Comparison of ENCODE assay signal across 17 mouse cellular contexts in genomic region chr2:77151255-77151654, GRCm38 (mm10).
"Had no signal": no experiment of that assay in that cellular context is flagged by ENCODE, and none has a peak within 500 bp of the region (broad histone marks: within the 10 kb centered on the region; RNA-seq: fewer than 3 reads in every experiment).

No protein-coding gene starts in this region.

- H3K9me3 ChIP-seq: liver, embryonic 13.5 days; liver, embryonic 15.5 days; lung, embryonic 15.5 days; megakaryocyte, embryonic 14.5 days; neural tube, embryonic 12.5 days; stomach, embryonic 15.5 days had no signal

- H3K27ac ChIP-seq: liver, embryonic 13.5 days; liver, embryonic 15.5 days; lung, embryonic 15.5 days; macrophage; neural tube, embryonic 12.5 days; stomach, embryonic 15.5 days; stomach, postnatal 0 days had no signal

- H3K36me3 ChIP-seq: liver, embryonic 13.5 days; liver, embryonic 15.5 days; lung, embryonic 15.5 days; neural tube, embryonic 12.5 days; stomach, embryonic 15.5 days had no signal

- H3K27me3 ChIP-seq: liver, embryonic 13.5 days; liver, embryonic 15.5 days; lung, embryonic 15.5 days; megakaryocyte, embryonic 14.5 days; neural tube, embryonic 12.5 days; stomach, embryonic 15.5 days had no signal

- H3K9ac ChIP-seq: liver, embryonic 13.5 days; liver, embryonic 15.5 days; liver, postnatal 0 days; lung, embryonic 15.5 days; neural tube, embryonic 12.5 days; stomach, embryonic 15.5 days had no signal

- H3K4me1 ChIP-seq: liver, embryonic 15.5 days; lung, embryonic 15.5 days; megakaryocyte, embryonic 14.5 days; neural tube, embryonic 12.5 days; stomach, embryonic 15.5 days had no signal

- DNase-seq: liver, embryonic 13.5 days; liver, postnatal 0 days; lung, adult 2 months; lung, postnatal 14 days; lung, postnatal 36 days; right cerebral cortex, postnatal 14 days; thymus, adult 2 months; thymus, postnatal 25 days; thymus, postnatal 4 days had no signal

- H3K4me2 ChIP-seq: liver, embryonic 13.5 days; liver, embryonic 15.5 days; lung, embryonic 15.5 days; neural tube, embryonic 12.5 days; stomach, embryonic 15.5 days had no signal

- H3K4me3 ChIP-seq: liver, embryonic 13.5 days; liver, embryonic 15.5 days; lung, embryonic 15.5 days; megakaryocyte, embryonic 14.5 days; neural tube, embryonic 12.5 days; stomach, embryonic 15.5 days had no signal

- ATAC-seq: liver, postnatal 0 days; lung, postnatal 0 days had no signal
